Mouse (Mus musculus) kidney, postnatal 36 days (tissue): ENCODE measurements around the gene 1700024P04Rik.

ENCODE experiments used
- DNase-seq, 2 experiments: peaks; one replicate each; pipeline ENCODE4 v3.0.0; 2021 to 2022; ENCODE audit warnings: mixed read lengths in 2 of 2

1700024P04Rik gene

DNA sequence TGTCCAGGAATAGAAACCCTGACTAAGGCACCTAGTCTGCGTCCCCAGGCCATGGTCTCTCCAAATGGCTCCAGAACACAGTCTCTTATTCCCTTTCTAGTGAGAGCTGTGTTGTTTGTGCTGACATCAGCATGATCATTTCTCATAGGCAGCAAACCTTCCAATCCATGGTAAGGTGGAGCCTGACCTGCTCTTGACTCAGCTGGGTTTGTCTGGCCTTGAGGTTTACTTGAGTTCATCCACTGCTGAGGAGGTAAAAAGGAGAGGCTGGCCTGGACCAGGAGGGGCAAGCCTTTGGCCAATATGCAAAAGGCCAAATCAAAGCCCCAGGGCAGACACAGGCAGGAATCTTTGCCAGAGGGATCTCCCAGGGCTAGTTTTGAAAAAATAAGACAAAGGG, 20.8 kb downstream of the 1700024P04Rik start:
- DNase-seq: peak; percentile 13 to 30

DNA sequence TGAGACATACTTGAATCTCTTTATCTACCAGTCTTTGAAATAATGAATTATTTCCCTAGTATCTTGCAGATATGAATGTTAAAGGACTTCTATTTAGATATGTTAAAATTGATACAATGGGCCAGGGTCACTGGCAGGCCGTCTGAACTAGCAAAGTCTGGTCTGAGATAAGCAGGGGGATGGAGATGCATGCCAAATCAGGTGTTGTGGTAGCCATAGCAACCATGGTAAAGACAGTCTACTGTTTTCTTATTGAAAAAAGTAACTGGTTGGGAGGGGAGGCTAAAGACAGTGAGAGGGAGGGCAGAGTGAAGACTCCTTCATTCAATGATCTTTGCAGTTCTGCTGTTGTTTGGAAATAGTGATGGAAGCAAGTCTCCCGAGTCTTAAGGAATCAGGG, 26.2 kb downstream of the 1700024P04Rik start:
- no peak for DNase-seq

DNA sequence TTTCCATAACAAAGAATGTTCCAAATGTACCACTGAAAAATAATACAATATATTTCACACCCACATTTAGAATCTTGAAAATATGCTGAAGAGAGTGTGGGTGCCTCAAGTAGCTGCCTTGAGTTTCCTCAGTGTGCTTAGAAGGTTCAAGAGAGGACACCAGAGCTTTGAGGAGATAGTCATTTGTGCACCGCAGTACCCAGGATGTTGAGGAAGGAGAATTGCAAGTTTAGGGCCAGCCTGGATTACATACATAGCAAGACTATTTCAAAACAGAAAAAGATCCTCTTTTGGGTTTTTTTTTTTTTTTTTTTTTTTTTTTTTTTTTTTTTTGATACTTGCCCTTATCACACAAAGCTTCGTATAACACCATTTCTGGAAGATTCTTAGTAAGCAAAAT, 28.2 kb downstream of the 1700024P04Rik start:
- no peak for DNase-seq

DNA sequence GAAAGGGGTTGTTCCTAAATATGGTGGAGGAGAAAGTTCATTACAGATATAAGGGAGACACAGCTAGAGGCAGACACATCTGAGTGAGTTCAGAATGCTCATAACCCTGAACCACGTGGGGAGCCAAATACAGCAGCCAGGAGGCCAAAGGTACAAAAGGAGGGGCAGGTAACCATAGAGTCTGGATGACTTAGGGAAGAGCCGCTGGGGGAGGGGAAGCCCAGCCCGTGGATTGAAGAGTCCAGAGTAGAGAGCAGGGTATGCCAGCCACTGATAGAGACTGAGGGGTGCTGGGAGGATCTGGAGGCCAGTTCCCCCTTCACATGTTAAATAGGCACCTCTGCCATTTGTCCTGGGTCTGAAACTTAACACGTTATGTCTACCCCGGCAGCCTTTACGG, 28.7 kb downstream of the 1700024P04Rik start:
- DNase-seq: peak; percentile 83 to 90

GRCm38 (mm10) chr13:98955226-98955625, 29.1 kb downstream of the 1700024P04Rik start:
- peak; percentile 16 to 24 for DNase-seq

GRCm38 (mm10) chr13:98953830-98954229, 30.5 kb downstream of the 1700024P04Rik start:
- peak in 1 of 2 experiments; percentile 35 for DNase-seq

- DNase-seq: no peak
These were observed 32.4 kb downstream of the 1700024P04Rik start for GRCm38 (mm10) chr13:98951951-98952350.

DNA sequence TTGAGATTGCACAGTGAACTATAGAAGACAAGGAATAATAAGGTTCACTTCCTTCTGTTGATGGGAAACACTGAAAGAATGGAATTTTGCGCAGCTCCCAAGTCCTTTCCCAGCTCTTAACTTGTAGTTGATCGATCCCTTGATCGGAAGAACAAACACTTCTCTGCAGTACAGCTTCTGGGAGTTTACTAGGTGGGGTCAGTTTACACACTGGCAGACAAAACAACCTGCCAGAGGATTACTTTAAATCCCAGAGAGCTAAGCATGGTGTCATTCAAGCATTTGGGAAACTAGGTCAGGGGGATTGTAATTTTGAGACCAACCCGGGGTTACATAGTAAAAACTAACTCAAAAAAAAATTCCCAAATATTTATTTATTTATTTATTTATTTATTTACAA, 36.2 kb downstream of the 1700024P04Rik start:
- no peak for DNase-seq

DNA sequence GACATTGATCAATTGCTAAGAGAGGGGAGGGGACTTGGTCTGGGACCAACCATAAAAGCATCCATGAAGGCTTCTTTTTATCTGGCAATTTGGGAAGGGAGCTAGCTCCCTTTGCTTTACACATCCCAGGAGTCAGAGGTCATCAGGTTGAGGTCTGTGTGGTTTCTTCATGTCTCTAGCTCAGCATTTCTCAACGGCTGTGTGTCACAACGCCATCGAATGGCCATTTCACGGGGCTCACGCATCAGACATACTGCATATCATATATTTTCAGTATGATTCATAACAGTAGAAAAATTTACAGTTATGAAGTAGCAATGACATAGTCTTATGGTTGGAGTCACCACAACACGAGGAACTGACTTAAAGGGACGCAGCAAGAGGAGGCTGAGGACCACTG, 37.9 kb downstream of the 1700024P04Rik start:
- DNase-seq: no peak

- peak in 1 of 2 experiments; percentile 8 for DNase-seq
These were observed 38.5 kb downstream of the 1700024P04Rik start for GRCm38 (mm10) chr13:98945908-98946307.

- DNase-seq: peak; percentile 35 to 40
These were observed 39.0 kb downstream of the 1700024P04Rik start for GRCm38 (mm10) chr13:98945381-98945780.

DNA sequence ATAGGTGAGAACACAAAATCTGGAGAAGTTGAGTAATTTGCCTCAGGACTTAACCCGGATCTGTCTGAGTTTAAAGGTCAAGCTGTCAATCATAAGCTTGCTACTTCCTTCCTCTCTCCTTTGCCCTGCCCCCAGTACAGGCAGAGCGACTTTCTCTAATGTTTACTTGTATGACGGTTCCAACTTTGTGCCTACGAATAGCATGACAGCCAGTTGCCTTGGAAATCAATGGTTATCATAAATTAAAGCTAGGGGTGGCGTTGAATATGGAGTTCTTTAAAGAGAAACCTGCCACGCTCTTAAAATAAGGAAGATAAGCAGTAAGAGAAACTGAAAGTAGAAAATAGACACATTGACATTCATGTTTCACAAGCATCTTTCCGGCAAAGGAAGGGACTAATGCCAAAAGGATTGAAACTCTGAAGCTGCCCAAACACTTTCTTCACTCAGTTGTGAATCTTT, 39.7 kb downstream of the 1700024P04Rik start:
- DNase-seq: peak; percentile 67 to 80

GRCm38 (mm10) chr13:98942360-98942759, 42.0 kb downstream of the 1700024P04Rik start:
- DNase-seq: peak; percentile 36 to 38

GRCm38 (mm10) chr13:98941829-98942343, 42.5 kb downstream of the 1700024P04Rik start:
- DNase-seq: peak; percentile 61 to 83

- no peak for DNase-seq
These were observed 47.3 kb downstream of the 1700024P04Rik start for GRCm38 (mm10) chr13:98937108-98937507.
